Mouse (Mus musculus): ENCODE data around the gene Dzip1. TPM values are rescaled to one million over a fixed set of nuclear protein-coding genes. Genes with fewer than 3 reads are reported as not detected.

Gene Dzip1
- polyA plus RNA-seq, 1 experiment from 2014 or later, result 2.7 TPM

DNA sequence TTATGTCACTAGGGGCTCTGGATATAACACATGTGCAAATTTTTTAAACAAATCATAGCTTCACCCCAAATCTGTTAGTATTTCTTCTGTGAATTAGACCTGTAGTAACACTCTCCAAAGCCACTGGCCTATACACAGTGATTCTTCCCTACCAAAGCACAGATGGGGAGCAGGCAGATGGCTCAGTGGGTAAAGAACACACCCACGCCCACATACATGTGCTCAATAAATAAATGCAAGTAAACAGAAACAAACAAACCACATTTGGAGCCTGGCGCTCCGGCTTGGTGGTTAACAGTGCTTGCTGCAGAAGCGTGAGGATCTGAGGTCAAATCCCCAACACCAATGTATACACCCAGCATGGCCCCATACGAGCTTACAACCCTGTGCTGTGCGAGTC is 13.7 kb downstream of the Dzip1 start:
- H3K9me3 ChIP-seq (ENCODE audit: control insufficient read depth), result no peaks in the 10 kb centered on the region
- H3K9ac ChIP-seq (ENCODE audit: low read depth, low read length), result no peak overlapping the region
- no peak overlapping the region for H3K27ac ChIP-seq (ENCODE audit: low read depth, low read length)
- H3K36me3 ChIP-seq (ENCODE audit: control insufficient read depth, insufficient read depth), result peaks cover 2% of the 10 kb centered on the region; the same call in 1 of the 2 replicates
- no peak overlapping the region for H3K4me2 ChIP-seq (replicated peaks; ENCODE audit: low read depth)
- H3K27me3 ChIP-seq (replicated peaks; ENCODE audit: control insufficient read depth, insufficient read depth, low read length), result no peaks in the 10 kb centered on the region
- H3K4me1 ChIP-seq (replicated peaks; ENCODE audit: control insufficient read depth, insufficient read depth, low read length), result no peaks in the 10 kb centered on the region
- TF ChIP-seq CTCF (IDR thresholded peaks at IDR 0.05; ENCODE audit: low read depth), result no peak
- ATAC-seq, result no peak
- WGBS, result 87% methylated on average over 6 of the region's 6 CpGs
- no peak overlapping the region for H3K4me3 ChIP-seq (ENCODE audit: low read depth, low read length)

DNA sequence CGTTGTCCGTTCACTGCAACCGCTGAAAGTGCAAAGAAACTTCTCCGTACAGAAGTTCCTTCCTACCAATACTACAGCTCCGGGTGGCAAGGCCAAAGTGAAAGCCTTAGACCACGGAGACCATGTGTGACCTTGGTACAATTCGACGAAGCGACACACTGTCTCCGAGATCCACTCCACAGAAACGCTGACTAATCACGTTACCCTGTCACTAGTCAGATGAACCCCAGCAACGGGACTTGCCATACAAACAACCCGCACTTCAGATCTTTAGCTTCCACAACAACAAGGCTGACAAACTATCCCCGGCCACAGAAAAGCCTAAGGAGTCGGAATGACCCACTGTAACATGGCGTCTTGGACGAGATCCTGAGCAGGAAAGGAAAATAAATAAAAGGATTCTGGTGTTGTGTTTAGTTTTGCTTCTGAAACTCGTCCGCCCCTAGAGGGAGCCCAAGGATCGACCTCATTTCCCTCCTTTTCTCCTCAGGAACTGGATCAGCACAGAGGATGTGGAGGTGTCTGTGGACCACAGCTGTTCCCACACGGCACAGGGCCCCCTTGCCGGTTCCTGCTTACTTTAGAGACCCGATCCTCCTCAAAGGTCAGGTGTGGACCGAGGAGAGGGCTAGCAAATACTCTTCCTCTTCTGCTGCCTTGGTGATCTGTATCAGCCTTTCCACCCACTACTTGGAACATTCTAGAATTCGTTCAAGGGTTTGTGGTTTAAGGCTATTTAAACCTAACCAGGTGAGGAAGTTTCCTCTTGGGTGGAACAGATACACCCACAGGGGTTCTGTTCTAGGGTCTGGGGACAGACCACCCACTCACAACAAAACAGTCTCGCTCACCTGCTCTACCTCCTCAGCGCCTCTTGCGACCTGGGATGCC is 14.7 kb downstream of the Dzip1 start:
- no peak overlapping the region for H3K4me3 ChIP-seq (ENCODE audit: low read depth, low read length)

DNA sequence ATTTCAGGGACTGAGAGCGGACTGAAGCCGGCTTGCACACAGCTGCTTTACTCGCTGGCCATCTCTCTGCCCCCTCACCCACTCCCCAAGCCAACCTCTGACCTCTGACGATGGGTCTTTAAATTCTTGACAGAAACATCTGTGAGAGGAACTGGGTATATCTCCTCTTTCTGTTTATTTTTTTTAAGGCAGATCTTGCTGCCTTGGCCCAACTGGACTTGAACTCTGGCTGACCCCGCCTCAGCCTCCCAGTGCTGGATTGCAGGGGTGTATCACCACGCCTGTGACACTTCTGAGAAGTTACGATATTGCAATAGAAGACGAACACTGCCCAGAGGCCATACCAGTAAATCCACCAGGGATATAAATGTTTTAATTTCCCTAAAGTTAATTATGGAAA is 15.4 kb downstream of the Dzip1 start:
- no peaks in the 10 kb centered on the region for H3K9me3 ChIP-seq (ENCODE audit: control insufficient read depth)
- no peak for ATAC-seq
- WGBS, result 52% methylated on average over 8 of the region's 8 CpGs
- no peak overlapping the region for H3K9ac ChIP-seq (ENCODE audit: low read depth, low read length)
- no peak overlapping the region for H3K4me3 ChIP-seq (ENCODE audit: low read depth, low read length)
- H3K27me3 ChIP-seq (replicated peaks; ENCODE audit: control insufficient read depth, insufficient read depth, low read length), result no peaks in the 10 kb centered on the region
- TF ChIP-seq CTCF (IDR thresholded peaks at IDR 0.05; ENCODE audit: low read depth), result no peak
- no peak overlapping the region for H3K27ac ChIP-seq (ENCODE audit: low read depth, low read length)
- no peak overlapping the region; the same call in 1 of the 2 replicates for H3K4me2 ChIP-seq (replicated peaks; ENCODE audit: low read depth)
- no peaks in the 10 kb centered on the region for H3K4me1 ChIP-seq (replicated peaks; ENCODE audit: control insufficient read depth, insufficient read depth, low read length)
- peaks cover 2% of the 10 kb centered on the region; the same call in 1 of the 2 replicates for H3K36me3 ChIP-seq (ENCODE audit: control insufficient read depth, insufficient read depth)

More for the DNA sequence above, 14.7 kb downstream of the Dzip1 start:
- no peak overlapping the region for H3K9ac ChIP-seq (ENCODE audit: low read depth, low read length)
- peak; percentile 84 for TF ChIP-seq CTCF (IDR thresholded peaks at IDR 0.05; ENCODE audit: low read depth)
- no peaks in the 10 kb centered on the region for H3K27me3 ChIP-seq (replicated peaks; ENCODE audit: control insufficient read depth, insufficient read depth, low read length)
- H3K4me2 ChIP-seq (replicated peaks; ENCODE audit: low read depth), result peak overlapping the region; percentile 49
- no peaks in the 10 kb centered on the region for H3K9me3 ChIP-seq (ENCODE audit: control insufficient read depth)
- H3K4me1 ChIP-seq (replicated peaks; ENCODE audit: control insufficient read depth, insufficient read depth, low read length), result no peaks in the 10 kb centered on the region
- peak; percentile 33; the same call in 1 of the 2 replicates for ATAC-seq
- peaks cover 2% of the 10 kb centered on the region; the same call in 1 of the 2 replicates for H3K36me3 ChIP-seq (ENCODE audit: control insufficient read depth, insufficient read depth)
- H3K27ac ChIP-seq (ENCODE audit: low read depth, low read length), result no peak overlapping the region
- WGBS, result 52% methylated on average over 29 of the region's 29 CpGs

DNA sequence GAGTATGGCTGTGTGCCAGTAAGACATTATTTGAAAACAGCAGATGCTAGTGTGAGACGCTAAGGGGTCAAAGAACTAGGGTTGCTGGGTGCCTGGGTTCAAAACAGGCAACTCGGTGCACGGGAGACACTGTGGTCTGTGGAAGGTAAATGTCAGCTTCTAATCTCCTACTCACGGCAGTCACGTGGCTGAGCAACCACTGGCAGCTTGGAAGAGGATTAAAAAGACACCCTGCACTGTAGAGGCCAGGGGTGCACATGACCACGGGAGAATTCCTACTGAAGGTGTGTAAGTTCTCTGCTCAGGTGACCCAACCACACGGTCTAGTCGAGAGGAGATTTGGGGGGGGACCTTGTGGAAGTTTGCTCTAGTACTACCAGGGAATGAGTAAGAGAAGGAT is 17.7 kb downstream of the Dzip1 start:
- WGBS, result 66% methylated on average over 8 of the region's 8 CpGs
- no peak overlapping the region for H3K4me2 ChIP-seq (replicated peaks; ENCODE audit: low read depth)
- no peak for ATAC-seq
- no peaks in the 10 kb centered on the region for H3K27me3 ChIP-seq (replicated peaks; ENCODE audit: control insufficient read depth, insufficient read depth, low read length)
- peaks cover 2% of the 10 kb centered on the region; the same call in 1 of the 2 replicates for H3K36me3 ChIP-seq (ENCODE audit: control insufficient read depth, insufficient read depth)
- TF ChIP-seq CTCF (IDR thresholded peaks at IDR 0.05; ENCODE audit: low read depth), result no peak
- H3K27ac ChIP-seq (ENCODE audit: low read depth, low read length), result no peak overlapping the region
- H3K4me3 ChIP-seq (ENCODE audit: low read depth, low read length), result no peak overlapping the region
- no peaks in the 10 kb centered on the region for H3K4me1 ChIP-seq (replicated peaks; ENCODE audit: control insufficient read depth, insufficient read depth, low read length)
- H3K9me3 ChIP-seq (ENCODE audit: control insufficient read depth), result no peaks in the 10 kb centered on the region
- no peak overlapping the region for H3K9ac ChIP-seq (ENCODE audit: low read depth, low read length)

DNA sequence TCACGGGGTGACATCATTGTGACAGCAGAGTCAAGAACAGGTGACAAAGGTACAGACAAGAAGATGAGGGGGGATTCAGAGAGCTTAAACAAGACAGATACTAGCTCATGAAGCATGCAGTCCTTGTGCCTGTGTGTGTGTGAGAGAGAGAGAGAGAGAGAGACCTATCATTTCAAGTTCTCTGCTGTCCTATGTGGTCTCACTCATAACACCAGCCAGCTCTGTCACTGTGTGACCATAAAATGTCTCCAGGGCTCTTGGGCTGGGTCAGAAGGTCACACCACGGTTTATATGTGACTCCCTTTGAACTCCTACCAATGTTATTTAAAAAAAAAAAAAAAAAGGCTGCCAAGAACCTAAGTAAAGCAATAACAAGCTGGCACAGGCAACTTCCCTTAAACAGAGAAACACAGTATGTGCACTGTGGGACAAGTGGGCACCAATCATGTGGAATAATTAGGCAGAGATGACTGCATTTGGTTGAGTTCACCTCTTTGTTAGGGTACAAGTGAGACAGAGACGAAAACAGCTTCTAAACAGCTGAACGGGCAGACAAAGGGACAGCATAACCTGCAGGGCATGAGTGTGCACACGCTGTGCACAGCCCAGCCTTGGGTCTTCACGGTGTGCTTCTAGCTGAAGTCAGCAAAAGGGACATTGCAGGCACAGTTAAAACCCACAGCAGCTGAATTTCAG is 21.2 kb downstream of the Dzip1 start:
- no peak overlapping the region for H3K9ac ChIP-seq (ENCODE audit: low read depth, low read length)
- no peaks in the 10 kb centered on the region for H3K27me3 ChIP-seq (replicated peaks; ENCODE audit: control insufficient read depth, insufficient read depth, low read length)
- no peak for ATAC-seq
- no peak overlapping the region for H3K4me2 ChIP-seq (replicated peaks; ENCODE audit: low read depth)
- WGBS, result 64% methylated on average over 6 of the region's 6 CpGs
- TF ChIP-seq CTCF (IDR thresholded peaks at IDR 0.05; ENCODE audit: low read depth), result no peak
- H3K9me3 ChIP-seq (ENCODE audit: control insufficient read depth), result no peaks in the 10 kb centered on the region
- no peaks in the 10 kb centered on the region for H3K36me3 ChIP-seq (ENCODE audit: control insufficient read depth, insufficient read depth)
- no peak overlapping the region for H3K4me3 ChIP-seq (ENCODE audit: low read depth, low read length)
- H3K27ac ChIP-seq (ENCODE audit: low read depth, low read length), result no peak overlapping the region
- H3K4me1 ChIP-seq (replicated peaks; ENCODE audit: control insufficient read depth, insufficient read depth, low read length), result no peaks in the 10 kb centered on the region

DNA sequence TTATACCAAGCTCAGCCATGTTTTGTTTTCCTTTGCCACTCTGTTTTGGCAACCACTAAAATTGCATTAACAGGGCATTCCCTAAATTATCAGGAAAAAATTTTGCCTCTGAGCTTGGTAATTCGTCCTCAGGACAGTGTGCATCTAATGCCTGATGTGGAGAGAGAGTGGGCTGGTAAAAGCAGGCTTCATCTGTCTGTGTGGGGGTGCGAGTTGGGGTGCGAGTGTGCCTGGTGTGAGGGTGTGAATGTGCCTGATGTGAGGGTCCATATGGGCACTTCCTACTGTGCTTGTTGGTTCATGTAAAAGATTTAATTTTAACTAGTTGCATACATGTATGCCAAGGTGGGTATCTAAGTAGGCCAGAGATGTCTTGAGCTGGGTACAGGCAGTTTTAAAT is 21.9 kb downstream of the Dzip1 start:
- Histone ChIP-seq H3K4me2 (replicated peaks; ENCODE audit: low read depth) (no peak overlapping the region), H3K27ac (ENCODE audit: low read depth, low read length) (no peak overlapping the region), H3K27me3 (replicated peaks; ENCODE audit: control insufficient read depth, insufficient read depth, low read length) (no peaks in the 10 kb centered on the region), H3K4me3 (ENCODE audit: low read depth, low read length) (no peak overlapping the region), H3K4me1 (replicated peaks; ENCODE audit: control insufficient read depth, insufficient read depth, low read length) (no peaks in the 10 kb centered on the region), H3K9me3 (ENCODE audit: control insufficient read depth) (no peaks in the 10 kb centered on the region), H3K9ac (ENCODE audit: low read depth, low read length) (no peak overlapping the region), H3K36me3 (ENCODE audit: control insufficient read depth, insufficient read depth) (no peaks in the 10 kb centered on the region)
- WGBS, result 80% methylated on average over 3 of the region's 3 CpGs
- TF ChIP-seq CTCF (IDR thresholded peaks at IDR 0.05; ENCODE audit: low read depth), result no peak
- no peak for ATAC-seq
